Mouse (Mus musculus) intestine, embryonic 16.5 days (tissue): ENCODE measurements at regions not wholly inside any gene's neighbourhood (a gene's known extent, or its start where the extent isn't known, plus 50 kb on each side); places are given as distances from the start of the nearest gene placed in this dataset.
A peak's percentile ranks its signal among the peaks of the same experiment; 100 is the strongest.
"Not testable (repeated sequence)": the region's sequence is repeated elsewhere in the genome, so short reads cannot be mapped to it uniquely, and the experiment has no call there.

Experiments used
- ATAC-seq: fragments of 200-750 bp; cut with Nextera tagmentation; 2 replicates; pipeline ENCODE4 v1.8.0; 2017; ENCODE audit warnings: moderate TSS enrichment, moderate library complexity
- H3K27ac ChIP-seq: fragments of 300-500 bp; sonication (generic); 2 replicates; pipeline ENCODE4 v1.5.1; 2014; ENCODE audit warnings: mild to moderate bottlenecking, low read length
- H3K27me3 ChIP-seq: fragments of 300-500 bp; sonication (generic); replicated peaks from 2 replicates; pipeline ENCODE4 v1.6.1; 2014; ENCODE audit warnings: low read length, control low read depth, mixed read lengths; ENCODE audit not compliant: control insufficient read depth, insufficient read depth
- H3K36me3 ChIP-seq: fragments of 300-500 bp; sonication (generic); 2 replicates; pipeline ENCODE4 v1.6.1; 2014; ENCODE audit warnings: low read length, control low read depth; ENCODE audit not compliant: control insufficient read depth, insufficient read depth
- H3K4me1 ChIP-seq: fragments of 300-500 bp; sonication (generic); 2 replicates; pipeline ENCODE4 v1.6.1; 2014; ENCODE audit warnings: low read length, control low read depth, mixed read lengths; ENCODE audit not compliant: control insufficient read depth, insufficient read depth
- H3K4me2 ChIP-seq: fragments of 300-500 bp; sonication (generic); 2 replicates; pipeline ENCODE4 v1.6.1; 2014; ENCODE audit warnings: low read depth, low read length, control low read depth
- H3K4me3 ChIP-seq: fragments of 300-500 bp; sonication (generic); 2 replicates; pipeline ENCODE4 v1.5.1; 2014; ENCODE audit warnings: mild to moderate bottlenecking, low read length
- H3K9ac ChIP-seq: fragments of 300-500 bp; sonication (generic); 2 replicates; pipeline ENCODE4 v1.6.1; 2014; ENCODE audit warnings: low read depth, low read length
- H3K9me3 ChIP-seq: fragments of 300-500 bp; sonication (generic); 2 replicates; pipeline ENCODE4 v1.6.1; 2016; ENCODE audit warnings: low read length, control low read depth; ENCODE audit not compliant: control insufficient read depth
- WGBS: fragments of 180-500 bp; shearing (Covaris S2); extraction: QIAGEN DNeasy Blood & Tissue Kit; methylation state at CpG from one replicate; pipeline ENCODE4 v1.1.7; 2014; 5-methylcytosine and 5-hydroxymethylcytosine counted together

GRCm38 (mm10) chr3:49641966-49642758 is 115.0 kb downstream of the Pcdh18 start:
- Histone ChIP-seq H3K9me3 (no peaks in the 10 kb centered on the region), H3K9ac (no peak overlapping the region), H3K4me1 (no peaks in the 10 kb centered on the region), H3K27ac (no peak overlapping the region), H3K4me2 (no peak overlapping the region), H3K27me3 (no peaks in the 10 kb centered on the region), H3K36me3 (no peaks in the 10 kb centered on the region), H3K4me3 (no peak overlapping the region)
- ATAC-seq = peak; percentile 93
- WGBS = 39% methylated on average over 4 of the region's 4 CpGs

GRCm38 (mm10) chr3:49641411-49641810 is 115.7 kb downstream of the Pcdh18 start:
- no peak overlapping the region for H3K4me3 ChIP-seq
- H3K27me3 ChIP-seq = no peaks in the 10 kb centered on the region
- 51% methylated on average over 1 of the region's 1 CpGs for WGBS
- no peaks in the 10 kb centered on the region for H3K36me3 ChIP-seq
- no peak overlapping the region for H3K4me2 ChIP-seq
- no peak overlapping the region for H3K27ac ChIP-seq
- H3K9ac ChIP-seq = no peak overlapping the region
- peak; percentile 60; the same call in 1 of the 2 replicates for ATAC-seq
- H3K4me1 ChIP-seq = no peaks in the 10 kb centered on the region
- H3K9me3 ChIP-seq = no peaks in the 10 kb centered on the region

- H3K36me3 ChIP-seq = no peaks in the 10 kb centered on the region
- no peaks in the 10 kb centered on the region for H3K4me1 ChIP-seq
- H3K4me2 ChIP-seq = no peak overlapping the region
- no peak for ATAC-seq
- no peaks in the 10 kb centered on the region for H3K9me3 ChIP-seq
- no peak overlapping the region for H3K9ac ChIP-seq
- WGBS = 83% methylated on average over 2 of the region's 2 CpGs
- no peak overlapping the region for H3K4me3 ChIP-seq
- H3K27me3 ChIP-seq = no peaks in the 10 kb centered on the region
- H3K27ac ChIP-seq = no peak overlapping the region
These were observed 118.5 kb downstream of the Pcdh18 start for GRCm38 (mm10) chr3:49638601-49639000.

- Histone ChIP-seq H3K36me3 (no peaks in the 10 kb centered on the region), H3K4me2 (no peak overlapping the region), H3K9ac (no peak overlapping the region), H3K27ac (no peak overlapping the region), H3K4me1 (no peaks in the 10 kb centered on the region), H3K27me3 (no peaks in the 10 kb centered on the region), H3K4me3 (no peak overlapping the region), H3K9me3 (no peaks in the 10 kb centered on the region)
- 49% methylated on average over 2 of the region's 2 CpGs for WGBS
- no peak for ATAC-seq
These were observed 120.4 kb downstream of the Pcdh18 start for GRCm38 (mm10) chr3:49636676-49637075.

- Histone ChIP-seq H3K9ac (no peak overlapping the region), H3K4me2 (no peak overlapping the region), H3K27ac (no peak overlapping the region), H3K4me3 (no peak overlapping the region), H3K4me1 (no peaks in the 10 kb centered on the region), H3K27me3 (no peaks in the 10 kb centered on the region), H3K9me3 (no peaks in the 10 kb centered on the region), H3K36me3 (no peaks in the 10 kb centered on the region)
- WGBS = 41% methylated on average over 9 of the region's 9 CpGs
- ATAC-seq = no peak
These were observed 164.2 kb downstream of the Pcdh18 start for GRCm38 (mm10) chr3:49592706-49593451.

GRCm38 (mm10) chr3:49590234-49590633 is 166.9 kb downstream of the Pcdh18 start:
- 82% methylated on average over 2 of the region's 2 CpGs for WGBS
- Histone ChIP-seq H3K4me3 (no peak overlapping the region), H3K4me1 (no peaks in the 10 kb centered on the region), H3K27ac (no peak overlapping the region), H3K4me2 (no peak overlapping the region), H3K9ac (no peak overlapping the region), H3K9me3 (no peaks in the 10 kb centered on the region), H3K27me3 (no peaks in the 10 kb centered on the region), H3K36me3 (no peaks in the 10 kb centered on the region)
- no peak for ATAC-seq

- WGBS = 72% methylated on average over 6 of the region's 6 CpGs
- no peaks in the 10 kb centered on the region for H3K9me3 ChIP-seq
- H3K9ac ChIP-seq = no peak overlapping the region
- no peak overlapping the region for H3K27ac ChIP-seq
- H3K4me3 ChIP-seq = no peak overlapping the region
- no peaks in the 10 kb centered on the region for H3K36me3 ChIP-seq
- no peaks in the 10 kb centered on the region for H3K27me3 ChIP-seq
- no peak for ATAC-seq
- no peak overlapping the region for H3K4me2 ChIP-seq
- no peaks in the 10 kb centered on the region for H3K4me1 ChIP-seq
These were observed 170.5 kb downstream of the Pcdh18 start for GRCm38 (mm10) chr3:49586531-49587168.

GRCm38 (mm10) chr3:49585962-49586361 is 171.2 kb downstream of the Pcdh18 start:
- not testable (repeated sequence) for H3K4me3 ChIP-seq, H3K4me2 ChIP-seq, H3K27me3 ChIP-seq

More at GRCm38 (mm10) chr3:49585962-49586361, 171.2 kb downstream of the Pcdh18 start:
- not testable (repeated sequence) for ATAC-seq, H3K27ac ChIP-seq, H3K36me3 ChIP-seq, H3K9me3 ChIP-seq, H3K4me1 ChIP-seq, H3K9ac ChIP-seq
